Mouse (Mus musculus) heart, adult 2 months (tissue): ENCODE results near the gene Dnal4.

Source experiments
- CTCF ChIP-seq: fragments of 200-600 bp; IDR thresholded peaks from 2 replicates; pipeline ENCODE4 v1.8.1; 2022; ENCODE audit warnings: antibody characterized with exemption, mild to moderate bottlenecking, moderate library complexity
- EP300 ChIP-seq: fragments of 200-500 bp; IDR thresholded peaks from 2 replicates; pipeline ENCODE4 v1.6.1; 2011; ENCODE audit warnings: low read depth, low read length, control low read depth; ENCODE audit not compliant: insufficient read depth
- POLR2A ChIP-seq: fragments of 200-500 bp; IDR thresholded peaks from 2 replicates; pipeline ENCODE4 v1.6.1; 2011; ENCODE audit warnings: mild to moderate bottlenecking, low read depth, low read length, control low read depth; ENCODE audit not compliant: insufficient read depth

GRCm38 (mm10) chr15:79744742-79745141 lies 32.9 kb downstream of the Dnal4 start:
- TF ChIP-seq EP300 (no peak), CTCF (no peak), POLR2A (no peak)
